Comparison of ENCODE assay signal across 8 mouse cellular contexts in the genomic region with DNA sequence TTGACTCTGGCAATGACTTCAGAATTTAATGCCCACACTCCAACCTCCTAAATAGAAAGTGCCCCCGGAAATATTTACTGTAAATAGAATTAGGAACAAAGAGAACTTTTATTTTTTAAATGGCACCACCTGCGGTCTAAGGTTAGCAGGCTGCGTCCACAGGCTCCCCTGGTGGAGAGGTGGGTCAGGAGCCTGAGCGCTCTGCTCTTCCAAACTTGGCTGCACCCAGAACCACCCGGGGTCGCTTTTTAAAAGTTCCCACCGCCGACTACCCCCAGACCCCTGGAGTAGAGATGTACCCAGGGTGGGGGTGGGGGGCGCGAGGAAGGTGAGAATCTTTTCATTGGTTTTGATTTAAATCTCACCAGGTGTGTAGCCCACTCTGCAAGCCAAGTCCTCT. TPM values are rescaled to one million over a fixed set of nuclear protein-coding genes. Genes with fewer than 3 reads are reported as not detected.
DNase-seq lines count a peak whose midpoint lies in the region; ATAC-seq lines count a peak whose summit lies in the region.

No protein-coding gene starts in this region.

- 1% methylated on average over 10 of the region's 10 CpGs for WGBS in neural tube, embryonic 11.5 days
- 3% methylated on average over 10 of the region's 10 CpGs for WGBS in liver, embryonic 12.5 days (ENCODE audit: insufficient replicate concordance)

- H3K36me3 ChIP-seq in neural tube, embryonic 11.5 days (ENCODE audit: control insufficient read depth, insufficient read depth, low read length): no peaks in the 10 kb centered on the region
- no peaks in the 10 kb centered on the region for H3K36me3 ChIP-seq in liver, embryonic 12.5 days

- peak; percentile 34 for DNase-seq in adrenal gland, postnatal 14 days
- DNase-seq in adrenal gland, postnatal 36 days: no peak
- no peak for DNase-seq in neural tube, embryonic 11.5 days (ENCODE audit: low spot score)
- no peak for DNase-seq in neural tube, embryonic 10.5 days (ENCODE audit: extremely low spot score, low spot score)
- DNase-seq in frontal cortex, postnatal 25 days (ENCODE audit: low spot score in 2 of 2): no peak
- DNase-seq in adrenal gland, adult 2 months: no peak

- no peak for ATAC-seq in neural tube, embryonic 11.5 days (ENCODE audit: insufficient read depth, low FRiP score, low TSS enrichment)
- ATAC-seq in liver, embryonic 12.5 days: no peak
- ATAC-seq in megakaryocyte progenitor cell, adult 5-6 weeks (replicated peaks; ENCODE audit: poor library complexity): no peak

- no peaks in the 10 kb centered on the region for H3K4me1 ChIP-seq in neural tube, embryonic 11.5 days (ENCODE audit: control insufficient read depth, insufficient read depth, low read length)
- H3K4me1 ChIP-seq in liver, embryonic 12.5 days: 0 out of 2 replicates have a peak, but pooled peaks cover 12% of the 10 kb centered on the region

- no peak overlapping the region for H3K27ac ChIP-seq in neural tube, embryonic 11.5 days (ENCODE audit: low read depth, low read length)
- H3K27ac ChIP-seq in liver, embryonic 12.5 days: no peak overlapping the region

- H3K9ac ChIP-seq in neural tube, embryonic 11.5 days (ENCODE audit: low read length): no peak overlapping the region
- no peak overlapping the region for H3K9ac ChIP-seq in liver, embryonic 12.5 days

- H3K9me3 ChIP-seq in neural tube, embryonic 11.5 days (ENCODE audit: control insufficient read depth, low read length): no peaks in the 10 kb centered on the region
- H3K9me3 ChIP-seq in liver, embryonic 12.5 days (replicated peaks): no peaks in the 10 kb centered on the region

- peaks cover 10% of the 10 kb centered on the region; the same call in 1 of the 2 replicates for H3K27me3 ChIP-seq in neural tube, embryonic 11.5 days (ENCODE audit: control insufficient read depth, insufficient read depth, low read length)
- H3K27me3 ChIP-seq in liver, embryonic 12.5 days (replicated peaks): peaks cover 53% of the 10 kb centered on the region

- peak overlapping the region; percentile 72 for H3K4me2 ChIP-seq in neural tube, embryonic 11.5 days (ENCODE audit: low read depth)
- peak overlapping the region; percentile 71 for H3K4me2 ChIP-seq in liver, embryonic 12.5 days

- peak overlapping the region; percentile 63 for H3K4me3 ChIP-seq in neural tube, embryonic 11.5 days (ENCODE audit: low read depth, low read length)
- peak overlapping the region; percentile 60 for H3K4me3 ChIP-seq in liver, embryonic 12.5 days

RNA-seq across cellular contexts. Expression of a gene that starts 0.9 kb away (rescaled TPM):
- 64.8 and 67.3 TPM in 2 replicates for total RNA-seq in adrenal gland, postnatal 14 days (2021)
- total RNA-seq in adrenal gland, postnatal 36 days (2021): 100 to 1,000 TPM in 1 of 2 experiments, 10 to 100 TPM in 1; 95.9 to 106 TPM
- 6.6 and 7.5 TPM in 2 replicates for polyA plus RNA-seq in neural tube, embryonic 11.5 days (2014; fragmentation: Nextera tagmentation; extraction: Ambion mirVana)
- polyA plus RNA-seq in liver, embryonic 12.5 days (2016; fragmentation: Nextera tagmentation; extraction: Ambion mirVana): 3.0 TPM in 2 replicates
- total RNA-seq in megakaryocyte progenitor cell, adult 5-6 weeks (2015): 0.02 and 0.29 TPM in 2 replicates
- 0.24 and 0.29 TPM in 2 replicates for total RNA-seq in megakaryocyte progenitor cell, adult 5-6 weeks (2017)
- total RNA-seq in adrenal gland, adult 2 months (2021): 10 to 100 TPM; 91.4 to 99.0 TPM
- 9.6 and 10.4 TPM in 2 replicates for polyA plus RNA-seq in adrenal gland, adult 2 months (2012; rRNA removed)

Comparison
In these comparisons a context has a peak if more than half of its experiments do, and no peak if none do; other contexts are left out.
1. RNA of a gene that starts 0.9 kb away (total RNA-seq): 95.9 to 106 TPM in adrenal gland, postnatal 36 days, 91.4 to 99.0 TPM in adrenal gland, adult 2 months and 64.8 to 67.3 TPM in adrenal gland, postnatal 14 days; 0.02 to 0.29 TPM in megakaryocyte progenitor cell, adult 5-6 weeks; every median in the first group is over 10 times any median in the second.